Mouse (Mus musculus): ENCODE results near the gene Best2.

Best2 gene

DNA sequence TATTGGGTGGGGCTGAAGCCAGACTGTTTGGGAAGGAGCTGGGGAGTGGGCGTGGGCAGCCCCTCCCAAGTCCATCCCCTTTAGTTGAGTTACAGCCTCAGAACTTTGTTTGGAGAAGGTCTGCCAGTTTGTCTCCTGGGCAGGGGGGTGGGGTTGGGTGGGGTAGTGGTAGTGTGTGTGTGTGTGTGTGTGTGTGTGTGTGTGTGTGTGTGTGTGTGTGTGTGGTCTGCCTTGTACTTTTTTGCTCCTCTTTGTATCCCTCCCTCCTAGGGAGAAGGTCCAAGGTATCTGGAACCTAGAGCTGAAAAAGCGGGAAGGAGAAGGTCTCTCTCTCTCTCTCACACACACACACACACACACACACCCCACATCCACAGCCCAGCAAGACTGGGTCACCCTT, at the start of gene Best2:
Gene Best2 (minus strand): TSS at position 101 of the 400 bp plus-strand sequence.
- no peak for DNase-seq

DNA sequence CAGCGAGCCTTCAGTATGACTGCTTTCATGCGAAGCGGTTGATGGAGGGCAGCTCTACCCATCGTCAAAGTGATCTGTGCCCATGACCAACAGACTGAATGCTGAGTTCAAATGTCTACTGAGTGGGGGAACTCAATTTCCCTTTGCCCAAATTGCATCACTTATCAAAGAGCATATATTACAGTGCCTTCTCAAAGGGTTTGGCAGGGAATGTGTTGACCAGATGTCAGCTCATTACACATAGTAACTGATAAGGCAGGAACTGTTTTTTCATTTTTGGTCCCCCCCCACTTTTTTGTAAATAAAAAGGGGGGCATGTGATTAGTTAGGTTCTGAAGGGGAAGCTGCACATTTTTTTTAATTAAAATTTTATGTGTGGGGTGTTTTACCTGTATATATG, 48.3 kb upstream of the Best2 start:
- DNase-seq, result no peak

DNA sequence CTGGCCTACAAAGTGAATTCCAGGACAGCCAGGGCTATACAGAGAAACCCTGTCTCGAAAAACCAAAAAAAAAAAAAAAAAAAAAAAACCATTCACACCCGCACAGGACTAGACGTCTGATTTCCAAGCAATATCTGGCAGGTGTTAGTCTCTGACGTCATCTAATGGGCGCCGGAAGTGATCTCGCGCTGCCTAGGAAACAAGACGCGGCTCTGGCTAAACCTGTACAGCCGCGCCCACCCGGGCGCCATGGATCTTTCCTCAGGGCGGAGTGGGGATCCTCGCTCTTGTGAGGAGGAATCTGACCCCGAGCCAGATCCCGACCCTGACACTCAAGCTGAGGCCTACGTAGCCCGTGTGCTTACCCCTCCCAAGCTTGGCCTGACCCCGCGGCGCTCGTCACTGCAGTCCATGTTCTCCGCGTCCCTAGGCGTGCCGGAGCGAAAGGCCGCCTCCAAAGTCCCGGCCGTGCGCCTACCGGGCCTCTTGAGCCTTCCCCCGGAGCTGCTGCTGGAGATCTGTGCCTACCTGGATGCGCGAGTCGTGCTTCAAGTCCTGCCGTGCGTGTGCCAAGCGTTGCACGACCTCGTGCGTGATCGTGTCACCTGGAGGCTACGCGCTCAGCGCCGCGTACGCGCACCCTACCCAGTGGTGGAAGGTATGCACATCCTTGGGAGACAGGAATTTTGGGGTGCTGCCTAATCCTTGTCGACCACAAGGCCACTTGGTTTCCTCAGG, 45.7 kb upstream of the Best2 start, which contains the start of gene Fbxw9:
Gene Fbxw9 (plus strand): TSS at position 177 of the 738 bp plus-strand sequence.
- DNase-seq, result peak; percentile 82

DNA sequence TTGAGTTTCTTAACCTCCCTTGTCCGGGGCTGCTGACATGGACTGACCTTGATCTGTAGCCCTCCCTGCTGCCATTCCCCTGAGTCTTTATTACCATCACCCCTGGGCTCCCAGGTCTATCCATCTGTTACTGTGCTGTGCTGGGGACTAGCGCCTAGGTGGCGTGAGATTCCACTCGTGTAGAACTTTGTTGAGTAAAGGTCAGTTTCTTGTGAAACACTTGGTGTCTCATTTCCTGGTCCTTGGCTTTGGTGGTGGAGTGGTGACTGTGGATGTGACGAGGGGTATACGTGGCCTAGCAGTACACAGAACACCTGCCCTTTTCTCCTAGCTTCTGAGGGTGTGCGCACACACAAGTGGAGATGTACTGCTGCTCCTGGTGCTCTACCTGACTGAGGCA, 43.0 kb upstream of the Best2 start:
- no peak for DNase-seq

DNA sequence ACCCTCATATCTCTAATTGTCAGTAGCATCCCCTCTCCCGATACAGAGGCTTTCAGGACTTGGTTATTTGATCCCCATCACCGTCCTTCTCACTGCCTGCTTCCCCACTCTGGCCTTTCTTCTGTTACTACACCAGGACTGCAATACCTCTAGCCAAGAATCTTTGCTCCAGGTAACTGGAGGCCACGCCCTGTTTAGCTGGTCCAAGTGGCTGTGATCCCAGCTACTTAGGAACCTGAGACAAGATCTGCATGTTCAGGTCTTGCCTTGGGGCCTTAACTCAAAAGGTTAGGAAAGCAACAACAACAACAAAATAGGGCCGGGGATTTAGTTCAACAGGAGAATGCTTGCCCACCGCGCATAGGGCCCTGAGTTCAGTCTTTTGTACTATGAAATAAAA, 29.3 kb upstream of the Best2 start:
- no peak for DNase-seq

DNA sequence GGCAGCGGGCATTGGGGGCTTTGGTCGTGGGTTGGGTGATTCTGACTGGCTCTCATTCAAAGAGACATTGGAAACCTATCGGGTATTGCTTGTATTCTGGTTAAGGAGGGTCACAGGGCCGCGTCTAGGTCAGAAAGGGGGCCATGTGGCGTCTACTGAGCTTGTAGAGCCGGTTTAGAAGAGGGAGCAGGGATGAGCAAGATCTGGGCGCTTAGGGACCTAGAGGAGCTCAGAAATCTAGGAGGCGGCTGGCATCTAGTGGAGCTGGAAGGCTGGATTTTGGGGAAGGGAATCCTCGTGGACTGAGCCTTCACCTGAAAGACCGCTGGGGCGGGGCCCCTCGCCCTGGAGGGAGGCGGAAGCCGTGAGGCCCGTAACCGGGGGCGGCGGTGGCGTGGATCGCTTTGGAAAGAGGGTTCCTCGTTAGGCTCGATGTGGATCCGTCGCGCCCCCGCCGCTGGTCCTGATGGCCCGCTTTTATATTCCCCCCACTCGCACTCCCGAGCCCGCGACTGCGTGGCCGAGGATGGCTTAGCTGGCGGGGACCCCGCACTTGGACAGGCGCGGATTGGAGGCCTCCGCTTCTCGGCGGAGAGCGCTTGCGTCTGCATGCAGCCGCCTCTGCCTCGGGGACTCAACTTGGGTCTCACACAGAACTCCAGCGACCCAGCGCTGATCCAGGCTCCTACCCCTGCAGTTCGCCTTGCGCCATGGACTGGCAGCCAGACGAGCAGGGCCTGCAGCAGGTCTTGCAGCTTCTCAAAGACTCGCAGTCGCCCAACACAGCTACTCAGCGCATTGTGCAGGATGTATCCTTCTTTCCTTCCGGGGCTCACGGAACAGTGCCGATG, 23.6 kb upstream of the Best2 start:
- peak; percentile 85 for DNase-seq

DNA sequence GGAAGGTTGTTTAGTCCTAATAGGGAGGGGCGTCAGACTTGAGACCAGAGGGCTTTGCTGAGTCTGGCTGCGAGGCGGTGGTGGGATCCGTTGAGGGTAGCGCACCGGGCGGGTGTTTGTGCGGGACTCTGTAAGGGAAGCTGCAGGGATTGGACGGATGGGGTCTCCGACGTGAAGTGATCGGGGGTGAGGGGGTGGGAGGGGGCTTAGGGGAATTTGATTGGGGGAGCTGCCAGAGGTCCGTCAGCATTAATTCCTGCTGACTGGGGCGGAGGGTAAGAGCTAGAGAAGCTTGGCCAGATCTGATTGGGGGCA, 23.0 kb upstream of the Best2 start:
- DNase-seq, result no peak

DNA sequence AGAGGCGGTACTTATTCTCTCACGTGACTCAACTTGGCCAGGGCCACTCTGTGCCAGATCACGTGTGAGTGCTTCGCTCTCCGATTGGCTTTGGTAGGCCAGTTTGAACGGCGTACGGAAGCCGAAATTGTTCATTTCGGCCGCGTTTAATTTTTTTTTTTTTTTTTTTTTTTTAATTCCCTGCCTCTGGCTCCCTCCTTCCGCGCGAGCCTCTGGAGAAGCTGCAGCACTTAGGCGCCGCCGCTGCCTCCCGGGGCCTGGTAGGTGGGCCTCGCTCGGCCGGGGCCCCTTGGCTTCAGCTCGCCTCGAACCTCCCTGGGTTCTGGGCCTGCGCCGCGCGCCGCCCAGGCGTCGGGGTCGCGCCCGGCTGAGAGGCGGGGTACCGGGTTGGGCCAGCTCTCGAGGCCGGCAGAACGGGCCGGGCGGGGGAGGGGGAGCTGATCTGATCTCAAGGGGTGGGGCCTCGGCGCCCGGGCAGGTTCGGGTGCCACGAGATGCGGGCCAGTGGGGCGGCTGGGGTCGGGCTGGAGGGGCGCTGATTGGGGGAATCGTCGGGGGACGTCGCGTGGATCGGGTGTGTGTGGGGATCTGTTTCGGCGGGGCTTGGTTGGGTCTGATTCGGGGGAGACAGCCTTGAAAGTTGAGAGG, 22.5 kb upstream of the Best2 start, which contains the start of gene Tnpo2:
Gene Tnpo2 (plus strand): TSS at position 198 of the 648 bp plus-strand sequence.
- DNase-seq, result peak; percentile 92

DNA sequence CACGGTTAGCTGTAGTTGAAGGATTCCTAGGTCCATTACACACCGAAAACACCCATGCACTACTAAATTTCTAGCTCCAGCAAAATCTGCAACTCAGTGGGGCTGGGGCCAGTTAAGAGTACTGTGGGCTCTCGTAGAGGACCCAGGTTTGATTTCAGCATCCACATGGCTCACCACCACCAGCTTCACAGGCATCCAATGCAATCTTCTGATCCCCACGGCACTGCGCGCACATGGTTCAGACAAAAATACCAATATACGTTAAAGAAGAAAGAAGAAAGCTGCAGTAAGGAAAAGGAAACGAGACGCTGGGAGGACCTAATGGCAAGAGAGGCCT, 22.0 kb upstream of the Best2 start:
- DNase-seq, result no peak

DNA sequence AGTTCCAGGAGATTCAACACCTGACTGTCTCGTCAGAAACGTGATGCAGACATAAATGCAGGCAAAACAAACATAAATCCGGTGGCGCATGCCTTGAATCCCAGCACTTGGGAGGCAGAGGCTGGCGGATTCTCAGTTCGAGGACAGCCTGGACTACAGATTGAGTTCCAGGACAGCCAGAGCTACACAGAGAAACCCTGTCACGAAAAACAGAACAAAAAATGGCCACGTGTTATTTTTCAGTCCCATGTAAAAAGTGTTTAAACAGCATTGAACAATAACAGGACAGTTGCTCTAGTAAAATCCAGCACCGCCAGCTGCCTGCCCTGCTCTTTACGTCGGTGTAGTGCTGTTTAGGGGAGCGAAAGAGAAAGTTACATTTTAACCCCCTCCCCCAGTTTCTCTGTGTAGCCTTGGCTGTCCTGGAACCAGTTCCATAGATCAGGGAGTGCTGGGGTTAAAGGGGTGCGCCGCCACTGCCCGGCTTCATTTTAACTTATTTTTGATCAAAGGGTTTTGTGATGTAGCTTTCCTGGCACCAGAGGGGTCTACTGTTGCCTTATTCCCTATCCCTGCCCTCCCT, 21.5 kb upstream of the Best2 start:
- peak; percentile 29 for DNase-seq

DNA sequence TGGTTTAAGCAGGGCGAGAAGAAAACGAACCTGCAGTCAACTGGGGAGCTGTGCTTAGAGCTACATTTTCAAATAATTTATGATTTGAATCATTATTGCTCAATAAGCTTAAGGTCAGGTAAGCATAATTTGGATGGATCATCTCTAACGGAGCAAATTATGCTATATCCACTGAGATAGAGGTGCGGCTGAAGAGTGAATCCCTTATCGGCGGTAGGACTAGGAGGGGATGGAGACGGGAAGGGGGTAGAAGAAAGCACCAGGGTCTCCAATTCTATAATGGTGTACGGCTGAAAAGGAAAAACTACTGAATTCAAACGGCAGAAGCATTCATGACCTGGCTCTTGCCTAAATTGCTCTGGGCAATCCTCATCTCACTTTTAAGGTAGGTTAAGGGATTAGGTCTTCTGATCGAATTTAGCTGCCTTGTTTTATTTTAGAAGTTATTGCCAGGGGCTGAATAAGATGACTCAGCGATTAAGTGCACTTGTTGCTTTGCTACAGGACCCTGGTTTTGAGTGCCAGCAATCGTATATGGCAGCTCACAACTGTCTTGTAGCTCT, 20.9 kb upstream of the Best2 start:
- DNase-seq, result no peak

DNA sequence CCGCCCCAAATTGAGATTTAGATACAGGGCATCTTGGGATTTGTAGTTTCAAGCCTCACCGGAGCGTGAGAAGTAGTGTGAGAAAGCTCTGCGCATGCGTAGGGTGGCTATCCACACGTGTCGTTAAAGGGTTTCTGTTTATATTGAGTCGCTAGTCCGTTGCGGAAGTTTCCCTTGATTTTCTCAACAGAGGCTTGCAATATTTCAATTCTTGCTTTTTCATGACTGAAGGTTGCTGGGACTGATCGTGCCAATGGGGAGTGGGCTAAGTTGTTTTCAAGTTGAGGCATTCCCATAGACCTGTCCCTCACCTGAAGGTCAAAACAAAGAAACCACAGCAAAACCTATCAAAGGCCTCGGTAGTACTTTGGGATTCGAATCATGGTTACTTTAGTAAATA, 20.4 kb upstream of the Best2 start:
- DNase-seq, result peak; percentile 84

DNA sequence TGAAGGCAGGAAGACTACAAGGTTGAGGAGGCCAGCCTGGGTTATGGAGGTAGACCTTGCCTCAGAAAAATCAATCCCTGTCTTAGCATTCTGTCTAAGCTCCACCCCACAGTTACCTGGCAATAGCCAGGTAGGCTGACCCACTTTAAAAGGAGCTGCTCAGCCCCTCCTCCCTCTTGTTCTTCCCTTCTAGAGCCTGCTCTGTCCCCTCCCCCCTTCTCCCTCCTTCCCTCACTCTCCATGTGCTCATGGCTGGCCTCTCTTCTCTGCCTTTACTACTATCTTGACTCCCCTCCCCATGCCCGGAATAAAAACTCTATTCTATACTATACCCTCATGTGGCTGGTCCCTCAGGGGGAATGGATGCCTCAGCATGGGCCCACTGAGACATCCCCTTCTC, 19.5 kb upstream of the Best2 start:
- DNase-seq, result no peak

DNA sequence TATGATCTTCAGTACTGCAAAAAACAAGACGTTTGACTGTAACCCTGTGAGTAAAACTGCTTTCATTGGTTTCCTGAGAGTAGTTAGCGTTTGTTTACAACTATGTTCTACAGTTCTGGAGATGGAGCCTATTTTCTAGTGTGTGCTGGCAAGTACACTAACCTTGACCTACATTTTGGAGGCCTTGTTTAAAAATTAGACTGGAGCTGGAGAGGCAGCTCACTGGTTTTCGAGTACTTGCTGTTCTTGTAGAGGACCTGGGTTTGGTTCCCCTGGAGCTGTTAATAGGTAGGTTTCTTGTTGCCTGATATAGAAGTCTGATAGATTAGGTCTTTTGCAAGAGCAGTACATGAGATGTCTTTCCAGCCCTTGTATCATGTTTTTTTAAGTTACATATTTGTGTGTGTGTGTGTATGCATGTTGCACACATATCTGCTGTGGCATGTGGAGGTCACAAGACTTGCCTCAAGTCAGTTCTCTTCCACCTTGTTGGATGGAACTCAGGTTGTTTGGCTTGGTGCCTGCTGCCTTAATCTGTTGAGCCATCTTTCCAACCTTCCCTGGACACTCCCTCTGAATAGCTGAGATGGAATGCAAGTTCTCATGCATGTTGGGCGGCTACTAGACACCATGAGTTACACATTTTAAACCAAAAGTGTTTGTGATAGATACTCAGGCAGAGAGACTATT, 18.4 kb upstream of the Best2 start:
- no peak for DNase-seq

DNA sequence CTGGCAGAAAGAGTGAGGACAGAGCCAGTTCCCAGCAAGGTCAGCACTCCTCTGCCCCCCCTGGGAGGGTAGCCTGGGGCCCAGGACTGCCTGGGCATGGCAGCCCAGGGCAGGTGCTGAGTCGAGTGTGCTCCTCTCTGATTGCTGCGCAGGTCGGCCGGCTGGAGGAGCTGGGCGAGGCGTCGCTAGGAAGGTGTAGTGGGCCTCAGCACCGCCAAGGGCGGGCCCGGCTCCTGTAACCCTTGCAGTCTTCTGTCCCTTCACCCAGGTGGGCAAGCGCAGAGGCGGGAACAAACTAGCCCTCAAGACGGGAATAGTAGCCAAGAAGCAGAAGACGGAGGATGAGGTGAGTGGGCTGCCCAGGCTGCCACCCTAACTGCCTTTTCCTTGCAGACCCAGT, 14.9 kb upstream of the Best2 start:
- DNase-seq, result no peak

DNA sequence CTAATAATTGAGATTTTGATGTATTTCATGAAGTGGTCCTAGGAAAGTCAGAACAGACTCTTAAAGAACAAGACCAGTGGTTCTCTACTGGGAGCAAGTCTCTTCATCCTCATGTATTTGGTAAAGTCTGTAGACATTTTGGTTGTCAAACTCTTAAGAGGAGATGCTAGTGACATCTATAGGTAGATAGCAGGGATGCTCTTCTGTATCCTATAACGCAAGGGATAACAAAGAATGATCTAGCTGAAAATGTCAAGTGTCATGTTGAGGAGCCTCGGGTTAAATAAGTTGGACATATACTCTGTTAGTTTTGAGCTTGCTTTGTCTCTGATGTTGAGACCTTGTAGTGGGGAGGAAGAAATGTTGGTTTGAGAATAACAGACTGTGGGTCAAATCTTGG, 13.6 kb upstream of the Best2 start:
- no peak for DNase-seq

DNA sequence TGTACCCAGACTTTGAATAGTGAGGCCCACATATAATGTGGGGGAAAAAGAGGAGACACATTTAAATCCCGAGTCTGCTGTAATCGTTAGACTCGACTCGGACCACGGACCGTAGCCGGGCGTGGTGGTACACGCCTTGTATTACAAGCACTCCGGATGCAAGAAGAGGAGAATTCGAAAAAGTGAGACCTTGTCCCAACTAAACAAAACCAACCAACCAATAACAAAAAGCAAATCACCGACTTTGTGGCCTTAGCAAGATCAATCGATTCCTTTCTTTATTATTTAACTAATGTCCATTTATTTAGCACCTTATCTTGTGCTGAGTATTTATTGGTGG, 13.2 kb upstream of the Best2 start:
- DNase-seq, result peak; percentile 68

DNA sequence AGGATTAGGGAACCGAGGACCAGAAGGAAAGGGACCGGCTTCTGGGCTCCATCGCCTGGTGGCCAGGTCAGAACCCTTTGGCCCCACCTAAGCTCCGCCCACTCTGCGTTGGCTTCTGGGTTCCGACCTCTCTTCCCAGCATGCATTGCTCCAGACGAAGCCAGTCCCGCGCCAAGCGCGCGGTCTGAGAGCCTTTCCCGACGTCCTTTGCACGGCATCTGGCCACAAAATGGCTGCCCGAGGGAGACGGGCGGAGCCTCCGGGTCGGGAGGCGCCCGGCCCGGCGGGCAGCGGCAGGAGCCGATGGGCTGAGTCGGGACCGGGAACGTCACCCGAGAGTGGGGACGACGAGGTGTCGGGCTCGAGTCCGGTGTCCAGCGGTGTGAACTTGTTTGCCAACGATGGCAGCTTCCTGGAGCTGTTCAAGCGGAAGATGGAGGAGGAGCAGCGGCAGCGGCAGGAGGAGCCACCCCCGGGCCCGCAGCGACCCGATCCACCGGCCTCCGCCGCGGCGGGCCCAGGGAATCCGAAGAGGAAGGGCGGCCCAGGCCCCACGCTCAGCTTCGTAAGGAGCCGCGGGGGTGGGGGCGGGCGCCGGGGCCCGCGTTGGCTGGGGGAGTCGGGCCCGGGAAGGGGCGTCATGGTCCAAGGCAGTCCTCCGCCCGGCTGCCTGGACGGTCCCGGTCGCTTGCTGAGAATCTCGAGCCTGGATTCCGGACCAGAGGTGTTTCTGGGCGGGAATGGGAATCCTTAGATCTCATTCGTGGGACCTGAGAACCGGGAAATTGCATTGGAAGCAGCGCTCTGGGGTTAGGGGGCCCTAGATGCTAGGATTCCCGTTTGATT, 12.6 kb upstream of the Best2 start, which contains the start of gene Trir:
Gene Trir (plus strand): TSS at position 154 of the 846 bp plus-strand sequence.
- DNase-seq, result peak; percentile 99

DNA sequence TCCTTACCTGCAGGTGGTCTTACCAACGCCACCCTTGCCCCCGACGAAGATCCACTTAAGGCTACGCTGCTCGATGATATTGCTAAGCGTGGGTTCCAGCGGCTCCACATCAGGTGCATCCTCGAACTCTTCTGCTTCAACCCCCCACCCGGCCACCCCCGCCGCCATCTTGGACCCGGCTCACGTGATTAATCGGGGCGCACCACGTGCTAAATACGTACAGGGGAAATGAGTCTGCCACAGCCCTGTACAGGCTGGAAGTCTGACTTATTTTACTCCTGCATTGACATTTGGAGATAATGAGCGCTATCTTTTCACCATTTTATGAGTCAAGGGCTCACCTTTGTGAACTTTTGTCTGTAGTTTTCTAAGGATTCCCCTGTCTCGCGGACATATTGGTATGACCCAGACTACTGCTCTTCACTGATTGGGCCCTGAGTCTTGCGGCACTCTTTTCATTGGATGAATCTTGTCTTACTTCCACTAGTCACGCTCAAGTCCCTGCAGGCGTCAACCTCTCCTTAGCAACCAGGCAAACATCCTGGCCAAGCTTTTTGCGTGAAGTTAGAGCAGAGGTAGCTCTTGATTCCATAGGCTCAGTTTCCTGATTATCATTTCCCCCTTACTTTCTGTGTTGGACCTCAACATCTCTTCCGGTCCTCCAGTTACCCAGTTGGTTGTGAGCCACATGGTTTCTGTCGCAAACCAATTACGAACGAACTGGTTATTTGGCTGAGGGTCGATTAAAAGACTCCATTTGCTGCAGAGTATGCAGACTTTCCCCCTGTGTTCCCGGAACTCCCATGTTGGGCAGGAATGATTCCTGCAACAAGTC, 11.0 kb upstream of the Best2 start, which contains the start of gene Asna1:
Gene Asna1 (minus strand): TSS at position 184 of the 835 bp plus-strand sequence.
- peak; percentile 86 for DNase-seq

DNA sequence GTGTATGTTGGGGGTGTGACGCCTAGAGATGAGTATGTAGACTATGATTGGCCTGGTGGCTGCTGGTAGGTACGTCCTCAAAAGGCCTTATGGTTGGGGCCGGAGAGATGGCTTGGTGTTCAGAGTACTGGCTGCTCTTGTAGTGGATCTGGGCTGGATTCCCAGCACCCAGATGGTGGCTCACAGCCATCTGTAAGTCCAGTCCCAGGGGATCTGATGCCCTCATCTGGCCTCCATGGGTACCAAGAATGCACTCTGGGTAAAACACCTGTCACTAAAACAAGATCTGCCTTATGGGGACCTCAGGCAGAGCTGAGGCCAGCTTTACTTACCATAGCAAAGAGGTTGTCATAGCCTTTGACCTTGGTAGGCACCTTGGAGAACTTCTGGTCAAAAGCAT, 9.5 kb upstream of the Best2 start:
- DNase-seq, result no peak
